Mouse (Mus musculus): ENCODE measurements around the gene Fam213a. TPM values are rescaled to one million over a fixed set of nuclear protein-coding genes. Genes with fewer than 3 reads are reported as not detected.

The Fam213a gene
- total RNA-seq, 1 experiment from 2014 or later = 26.4 TPM

DNA sequence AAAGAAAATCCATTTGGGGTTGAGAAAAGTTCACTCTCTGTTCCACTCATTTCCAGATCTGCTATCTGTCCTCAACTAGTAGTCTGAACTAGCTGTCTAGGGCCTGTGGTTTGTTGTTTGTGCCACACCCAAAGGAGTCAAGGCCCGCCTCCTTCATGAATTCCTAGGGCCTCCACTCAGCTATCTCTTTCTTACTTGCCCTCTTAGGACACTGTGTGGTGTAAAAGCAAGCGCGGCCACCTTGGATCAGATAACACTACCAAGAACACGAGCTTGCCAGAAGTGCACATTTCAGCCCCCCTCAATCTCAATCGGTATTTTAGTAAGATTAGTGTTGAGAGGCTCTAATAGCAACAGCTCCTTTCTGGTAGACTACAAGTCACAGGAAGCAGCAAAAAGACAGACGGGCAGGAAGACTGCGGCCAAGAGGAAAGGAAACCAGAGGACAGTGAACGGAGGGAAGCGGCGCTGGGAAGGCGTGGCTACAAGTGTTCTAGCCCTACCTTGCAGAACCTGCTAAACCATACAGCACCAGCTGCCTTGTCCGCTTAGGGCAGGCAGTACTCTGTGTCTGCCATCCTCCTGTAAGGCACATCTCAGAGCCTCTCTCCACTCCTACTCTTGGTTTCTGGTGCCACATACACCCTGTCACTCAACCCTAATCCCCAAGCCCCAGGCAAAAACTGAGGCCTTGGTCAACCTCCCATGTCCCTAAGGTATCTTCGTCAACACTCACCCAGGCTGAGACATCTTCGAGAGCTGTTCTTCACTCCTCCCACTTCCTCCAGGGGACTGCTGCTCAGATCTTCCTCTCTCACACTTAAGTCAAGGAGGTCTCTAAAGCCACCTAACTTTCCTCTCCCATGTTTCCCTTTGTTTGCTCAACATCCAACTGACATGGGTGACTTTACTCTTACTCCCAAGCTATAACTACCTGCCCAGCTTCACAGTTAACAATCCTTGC lies 65.9 kb downstream of the Fam213a start:
- ATAC-seq (replicated peaks; ENCODE audit: low read depth, poor library complexity, severe bottlenecking) = peak; percentile 81

DNA sequence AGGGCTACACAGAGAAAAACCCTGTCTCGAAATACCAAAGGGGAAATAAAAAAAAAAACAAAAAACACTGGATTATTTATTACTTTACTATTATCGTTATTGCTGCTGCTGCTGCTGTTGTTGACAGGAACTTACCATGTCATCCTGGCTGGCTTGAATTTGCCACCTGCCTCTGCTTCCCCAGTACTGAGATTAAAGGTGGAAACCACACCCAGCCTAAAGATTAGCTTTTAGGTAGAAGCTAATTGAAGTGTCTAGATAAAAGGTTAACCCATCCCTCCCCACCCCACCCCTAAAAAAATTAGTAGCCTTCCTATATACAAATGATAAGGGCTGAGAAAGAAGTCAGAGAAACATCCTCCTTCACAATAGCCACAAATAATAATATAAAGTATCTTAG lies 69.8 kb downstream of the Fam213a start:
- no peak for ATAC-seq (replicated peaks; ENCODE audit: low read depth, poor library complexity, severe bottlenecking)

Other genes with a start within 250 kb of the Fam213a start
- 0.46 TPM in 1 of 2 replicates, not detected in the other for gene Sh2d4b, start 120.5 kb downstream of the Fam213a start, total RNA-seq (2017)
- 46.6 and 49.2 TPM in 2 replicates for gene Tspan14, start 47.0 kb downstream of the Fam213a start, total RNA-seq (2017)
- gene Dydc2, start 55.4 kb upstream of the Fam213a start, total RNA-seq (2017) = not detected in 2 replicates
- not detected in 2 replicates for gene Dydc1, start 59.1 kb upstream of the Fam213a start, total RNA-seq (2017)
- not detected in 2 replicates for gene Mat1a, start 91.2 kb upstream of the Fam213a start, total RNA-seq (2017)
- gene Sftpa1, start 118.0 kb upstream of the Fam213a start, total RNA-seq (2017) = not detected in 2 replicates
- gene Mbl1, start 137.7 kb upstream of the Fam213a start, total RNA-seq (2017) = not detected in 2 replicates
- gene Sftpd, start 171.4 kb upstream of the Fam213a start, total RNA-seq (2017) = not detected in 2 replicates